Mouse (Mus musculus): ENCODE measurements around the gene Il17d. TPM values are rescaled to one million over a fixed set of nuclear protein-coding genes. Genes with fewer than 3 reads are reported as not detected.

Gene Il17d
- polyA plus RNA-seq, 1 experiment from 2014 or later = 1.0 TPM

DNA sequence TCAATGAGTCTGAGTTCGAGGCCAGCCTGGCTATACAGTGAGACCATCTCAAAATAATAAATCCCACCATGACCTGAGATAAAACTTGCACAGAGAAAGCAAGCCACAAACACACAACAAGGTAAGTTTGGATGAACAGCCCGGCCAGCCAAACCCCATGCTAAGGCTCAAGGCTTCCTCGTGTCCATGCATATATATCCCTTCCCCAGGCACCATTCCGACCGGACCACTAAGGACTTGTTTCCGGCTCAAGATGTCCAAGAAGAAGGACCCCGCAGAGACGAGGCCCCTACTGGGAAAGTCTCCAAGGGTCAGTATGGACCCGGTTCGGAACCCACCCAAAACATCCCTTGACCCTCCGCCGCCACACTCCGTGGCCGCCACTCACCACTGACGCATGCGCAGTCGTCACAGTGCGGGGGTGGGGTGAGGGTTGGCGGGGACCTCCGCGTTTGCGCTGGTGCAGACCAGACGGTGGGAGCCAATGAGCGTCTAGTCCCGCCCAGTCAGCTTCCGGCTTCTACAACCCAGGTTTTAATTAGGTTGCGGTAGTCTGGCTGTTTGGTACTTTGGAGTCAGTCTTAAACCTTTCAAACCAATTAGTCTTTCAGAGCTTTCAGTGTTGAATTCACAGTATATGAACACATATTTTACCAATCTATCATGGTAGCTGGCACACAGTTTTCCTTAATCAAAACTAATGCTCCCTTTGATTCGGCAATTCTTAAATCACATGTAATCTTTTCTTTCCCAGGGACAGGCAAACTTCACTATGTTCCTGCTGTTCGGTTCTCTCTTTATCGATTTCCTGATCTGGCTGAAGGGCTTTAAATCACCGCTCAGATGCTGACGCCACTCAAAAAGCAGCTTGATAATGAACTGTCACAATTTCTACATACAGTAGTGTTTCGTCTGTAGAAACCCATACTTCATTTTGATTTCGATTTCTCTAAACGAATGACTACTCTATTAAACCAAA is 46.9 kb downstream of the Il17d start, which contains the start of gene Eef1akmt1:
Gene Eef1akmt1, minus strand, starts transcription at position 458 of the 979 bp plus-strand sequence.
- Histone ChIP-seq H3K4me1 (ENCODE audit: control insufficient read depth in 2 of 2, insufficient read depth in 2 of 2, low read length in 2 of 2) (peaks cover 0 to 2% of the 10 kb centered on the region in 2 experiments; a peak in 1 of 4 replicates), H3K36me3 (ENCODE audit: control insufficient read depth, insufficient read depth, low read length) (peaks cover under 1% of the 10 kb centered on the region; the same call in 1 of the 2 replicates), H3K27me3 (ENCODE audit: control insufficient read depth, insufficient read depth, low read length) (no peaks in the 10 kb centered on the region), H3K4me3 (ENCODE audit: control insufficient read depth in 1 of 2, insufficient read depth in 1 of 2, low read depth in 1 of 2, low read length in 2 of 2) (peak within 1 kb of the TSS; percentile 68 to 72), H3K4me2 (ENCODE audit: low read length) (peak within 1 kb of the TSS; percentile 80), H3K9me3 (ENCODE audit: control insufficient read depth, low read length) (peaks cover 4% of the 10 kb centered on the region), H3K27ac (replicated peaks in 1 of 2; ENCODE audit: control insufficient read depth in 1 of 2, insufficient read depth in 1 of 2, low read depth in 2 of 2, low read length in 2 of 2) (peak within 1 kb of the TSS; percentile 67 to 81), H3K9ac (ENCODE audit: low read length) (peak within 1 kb of the TSS; percentile 78)
- ATAC-seq (ENCODE audit: insufficient number of reproducible peaks, insufficient read depth, low FRiP score, low read depth) = peak; percentile 97
- 8% methylated on average over 35 of the region's 35 CpGs for WGBS

DNA sequence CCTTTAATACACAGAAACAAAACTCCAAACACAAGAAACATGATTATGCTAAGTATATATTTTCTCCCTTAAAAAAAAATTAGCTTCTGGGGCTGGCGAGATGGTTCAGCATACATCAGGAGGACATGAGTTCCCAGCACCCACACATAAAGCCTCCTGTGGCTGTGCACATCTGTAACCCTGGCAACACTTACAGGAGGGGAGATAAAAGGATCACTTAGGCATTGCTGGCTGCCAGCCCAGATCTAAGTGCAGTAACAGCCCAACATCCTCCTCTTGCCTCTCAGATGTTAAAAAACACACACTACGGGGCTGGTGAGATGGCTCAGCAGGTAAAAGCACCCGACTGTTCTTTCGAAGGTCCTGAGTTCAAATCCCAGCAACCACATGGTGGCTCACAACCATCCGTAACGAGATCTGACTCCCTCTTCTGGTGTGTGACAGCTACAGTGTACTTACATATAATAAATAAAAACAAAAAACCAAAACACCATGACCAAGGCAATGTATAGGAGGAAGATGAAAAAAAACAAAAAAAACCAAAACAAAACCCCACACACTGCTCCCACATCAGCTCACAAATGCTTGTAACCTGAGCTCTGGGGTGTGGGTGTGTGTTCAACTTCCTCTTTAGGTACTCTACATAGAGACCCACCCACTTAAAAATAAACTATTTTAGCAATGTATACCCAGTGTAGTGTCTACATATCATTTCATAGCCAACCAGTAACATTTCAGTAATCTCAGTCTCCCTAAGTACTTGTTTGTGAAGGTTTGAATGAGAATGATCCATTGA is 50.4 kb downstream of the Il17d start:
- WGBS = 74% methylated on average over 6 of the region's 6 CpGs
- H3K4me3 ChIP-seq (ENCODE audit: control insufficient read depth in 1 of 2, insufficient read depth in 1 of 2, low read depth in 1 of 2, low read length in 2 of 2) = no peak overlapping the region
- H3K27ac ChIP-seq (replicated peaks in 1 of 2; ENCODE audit: control insufficient read depth in 1 of 2, insufficient read depth in 1 of 2, low read depth in 2 of 2, low read length in 2 of 2) = no peak overlapping the region
- peaks cover 7% of the 10 kb centered on the region for H3K9me3 ChIP-seq (ENCODE audit: control insufficient read depth, low read length)
- peaks cover 21% of the 10 kb centered on the region for H3K36me3 ChIP-seq (ENCODE audit: control insufficient read depth, insufficient read depth, low read length)
- H3K4me2 ChIP-seq (ENCODE audit: low read length) = no peak overlapping the region
- H3K9ac ChIP-seq (ENCODE audit: low read length) = no peak overlapping the region
- peaks cover 0 to 2% of the 10 kb centered on the region in 2 experiments; a peak in 1 of 4 replicates for H3K4me1 ChIP-seq (ENCODE audit: control insufficient read depth in 2 of 2, insufficient read depth in 2 of 2, low read length in 2 of 2)
- H3K27me3 ChIP-seq (ENCODE audit: control insufficient read depth, insufficient read depth, low read length) = no peaks in the 10 kb centered on the region
- no peak for ATAC-seq (ENCODE audit: insufficient number of reproducible peaks, insufficient read depth, low FRiP score, low read depth)

DNA sequence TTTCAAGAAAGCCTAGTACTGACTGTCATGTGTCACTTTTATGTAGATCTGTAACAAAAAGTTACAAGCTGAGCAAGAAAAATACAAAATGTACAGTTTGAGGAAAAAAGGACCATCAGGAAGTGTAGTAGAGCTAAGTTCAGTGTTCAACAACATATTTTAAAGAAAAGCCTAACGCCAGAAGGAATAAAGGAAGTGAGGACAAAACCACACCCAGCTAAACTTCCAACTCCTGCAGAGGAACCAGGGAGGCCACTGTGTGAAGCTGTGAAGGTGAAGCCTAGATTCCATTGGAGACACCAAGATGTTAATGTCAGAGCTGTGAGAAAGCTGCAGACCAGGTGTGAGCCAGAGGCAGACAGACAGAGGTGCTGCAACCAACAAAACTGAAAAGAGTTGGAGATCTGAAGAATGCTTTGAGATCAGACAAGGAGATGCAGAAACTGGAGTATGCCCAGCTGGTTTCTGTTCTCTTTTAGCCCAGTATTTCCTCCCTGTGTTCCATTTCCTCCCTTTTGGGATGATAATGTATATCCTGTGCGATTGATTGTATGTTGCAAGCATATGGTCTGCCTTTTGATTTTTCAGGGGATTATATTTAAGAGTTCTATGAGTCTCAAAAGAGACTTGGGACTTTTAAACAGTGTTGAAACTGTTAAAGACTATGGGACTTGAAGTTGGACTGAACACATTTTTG is 51.9 kb downstream of the Il17d start:
- H3K27me3 ChIP-seq (ENCODE audit: control insufficient read depth, insufficient read depth, low read length) = no peaks in the 10 kb centered on the region
- H3K36me3 ChIP-seq (ENCODE audit: control insufficient read depth, insufficient read depth, low read length) = peaks cover 34% of the 10 kb centered on the region
- H3K4me1 ChIP-seq (ENCODE audit: control insufficient read depth in 2 of 2, insufficient read depth in 2 of 2, low read length in 2 of 2) = no peaks in the 10 kb centered on the region
- no peak overlapping the region for H3K9ac ChIP-seq (ENCODE audit: low read length)
- no peak overlapping the region for H3K27ac ChIP-seq (replicated peaks in 1 of 2; ENCODE audit: control insufficient read depth in 1 of 2, insufficient read depth in 1 of 2, low read depth in 2 of 2, low read length in 2 of 2)
- H3K4me2 ChIP-seq (ENCODE audit: low read length) = no peak overlapping the region
- no peak overlapping the region for H3K4me3 ChIP-seq (ENCODE audit: control insufficient read depth in 1 of 2, insufficient read depth in 1 of 2, low read depth in 1 of 2, low read length in 2 of 2)
- WGBS = 97% methylated on average over 2 of the region's 2 CpGs
- ATAC-seq (ENCODE audit: insufficient number of reproducible peaks, insufficient read depth, low FRiP score, low read depth) = no peak
- peaks cover 7% of the 10 kb centered on the region for H3K9me3 ChIP-seq (ENCODE audit: control insufficient read depth, low read length)

DNA sequence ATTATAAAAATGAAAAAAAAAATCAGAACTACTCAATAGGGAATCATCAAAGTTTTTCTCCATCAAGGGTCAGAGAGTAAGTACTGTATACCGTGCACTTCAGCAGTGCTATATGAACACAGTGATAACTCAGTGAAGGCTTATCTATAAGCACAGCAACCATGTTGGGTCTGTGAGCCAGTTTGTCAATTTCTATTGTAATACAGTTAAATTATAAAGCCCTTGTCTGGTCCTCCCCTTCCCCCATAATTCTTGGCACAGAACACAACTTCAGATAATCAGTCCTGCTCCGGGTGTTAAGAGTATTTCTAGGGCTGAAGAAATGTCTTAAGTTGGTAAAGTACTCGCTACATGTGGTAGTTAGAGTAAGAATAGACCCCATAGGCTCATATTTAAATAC is 67.3 kb downstream of the Il17d start:
- WGBS = 83% methylated on average over 3 of the region's 3 CpGs
- H3K27me3 ChIP-seq (ENCODE audit: control insufficient read depth, insufficient read depth, low read length) = no peaks in the 10 kb centered on the region
- H3K4me2 ChIP-seq (ENCODE audit: low read length) = no peak overlapping the region
- H3K9me3 ChIP-seq (ENCODE audit: control insufficient read depth, low read length) = no peaks in the 10 kb centered on the region
- H3K4me3 ChIP-seq (ENCODE audit: control insufficient read depth in 1 of 2, insufficient read depth in 1 of 2, low read depth in 1 of 2, low read length in 2 of 2) = no peak overlapping the region
- no peaks in the 10 kb centered on the region for H3K4me1 ChIP-seq (ENCODE audit: control insufficient read depth in 2 of 2, insufficient read depth in 2 of 2, low read length in 2 of 2)
- no peak for ATAC-seq (ENCODE audit: insufficient number of reproducible peaks, insufficient read depth, low FRiP score, low read depth)
- peaks cover 87% of the 10 kb centered on the region for H3K36me3 ChIP-seq (ENCODE audit: control insufficient read depth, insufficient read depth, low read length)
- no peak overlapping the region for H3K9ac ChIP-seq (ENCODE audit: low read length)
- H3K27ac ChIP-seq (replicated peaks in 1 of 2; ENCODE audit: control insufficient read depth in 1 of 2, insufficient read depth in 1 of 2, low read depth in 2 of 2, low read length in 2 of 2) = no peak overlapping the region

Other genes with a start within 250 kb of the Il17d start
- 14.6 and 17.3 TPM in 2 replicates for gene Cryl1, start 126.2 kb upstream of the Il17d start, polyA plus RNA-seq (2014; fragmentation: Nextera tagmentation; extraction: Ambion mirVana)
- 5.4 and 6.8 TPM in 2 replicates for gene Ift88, start 100.7 kb upstream of the Il17d start, polyA plus RNA-seq (2014; fragmentation: Nextera tagmentation; extraction: Ambion mirVana)
- 73.8 and 82.0 TPM in 2 replicates for gene Eef1akmt1, start 46.8 kb downstream of the Il17d start, polyA plus RNA-seq (2014; fragmentation: Nextera tagmentation; extraction: Ambion mirVana)
- 18.6 and 19.0 TPM in 2 replicates for gene Xpo4, start 140.7 kb downstream of the Il17d start, polyA plus RNA-seq (2014; fragmentation: Nextera tagmentation; extraction: Ambion mirVana)
- gene Gm49361, start 221.3 kb downstream of the Il17d start, polyA plus RNA-seq (2014; fragmentation: Nextera tagmentation; extraction: Ambion mirVana) = not detected in 2 replicates
- 24.9 and 25.9 TPM in 2 replicates for gene Lats2, start 233.6 kb downstream of the Il17d start, polyA plus RNA-seq (2014; fragmentation: Nextera tagmentation; extraction: Ambion mirVana)

Measured in heart, embryonic 14.5 days (tissue).